Mouse (Mus musculus) adipocyte (in vitro differentiated cells): ENCODE measurements around the gene Ush1g.
A peak's percentile ranks its signal among the peaks of the same experiment; 100 is the strongest.

Source experiments
- DNase-seq: peaks from one replicate; pipeline ENCODE4 v3.0.0-alpha.2; 2016; ENCODE audit warnings: low spot score

Gene Ush1g

GRCm38 (mm10) chr11:115289885-115290284 is 32.0 kb downstream of the Ush1g start:
- no peak for DNase-seq

GRCm38 (mm10) chr11:115288305-115288704 is 33.5 kb downstream of the Ush1g start:
- no peak for DNase-seq

GRCm38 (mm10) chr11:115287386-115287785 is 34.5 kb downstream of the Ush1g start:
- no peak for DNase-seq

- peak; percentile 25 for DNase-seq
These were observed 35.4 kb downstream of the Ush1g start for GRCm38 (mm10) chr11:115286201-115286993.

- no peak for DNase-seq
These were observed 36.6 kb downstream of the Ush1g start for GRCm38 (mm10) chr11:115285282-115285681.

- no peak for DNase-seq
These were observed 37.8 kb downstream of the Ush1g start for GRCm38 (mm10) chr11:115283891-115284620.

- no peak for DNase-seq
These were observed 38.4 kb downstream of the Ush1g start for GRCm38 (mm10) chr11:115283486-115283765.

- no peak for DNase-seq
These were observed 38.9 kb downstream of the Ush1g start for GRCm38 (mm10) chr11:115282723-115283485.

GRCm38 (mm10) chr11:115282295-115282694 is 39.5 kb downstream of the Ush1g start:
- peak; percentile 37 for DNase-seq

- no peak for DNase-seq
These were observed 42.1 kb downstream of the Ush1g start for GRCm38 (mm10) chr11:115279726-115280125.

- no peak for DNase-seq
These were observed 43.7 kb downstream of the Ush1g start for GRCm38 (mm10) chr11:115278176-115278575.

GRCm38 (mm10) chr11:115277604-115277975 is 44.3 kb downstream of the Ush1g start:
- peak; percentile 20 for DNase-seq

GRCm38 (mm10) chr11:115276780-115277603 is 44.8 kb downstream of the Ush1g start, which contains the start of gene Fdxr:
Fdxr (minus strand) TSS chr11:115277050.
- DNase-seq = peak; percentile 100

- no peak for DNase-seq
These were observed 45.9 kb downstream of the Ush1g start for GRCm38 (mm10) chr11:115275954-115276353.

- no peak for DNase-seq
These were observed 46.3 kb downstream of the Ush1g start for GRCm38 (mm10) chr11:115275509-115275908.

- DNase-seq = no peak
These were observed 47.1 kb downstream of the Ush1g start for GRCm38 (mm10) chr11:115274771-115275170.

- no peak for DNase-seq
These were observed 47.7 kb downstream of the Ush1g start for GRCm38 (mm10) chr11:115274178-115274577.

GRCm38 (mm10) chr11:115273735-115274134 is 48.1 kb downstream of the Ush1g start:
- DNase-seq = no peak

- no peak for DNase-seq
These were observed 48.8 kb downstream of the Ush1g start for GRCm38 (mm10) chr11:115272894-115273498.

- no peak for DNase-seq
These were observed 50.4 kb downstream of the Ush1g start for GRCm38 (mm10) chr11:115271481-115271880.

- no peak for DNase-seq
These were observed 50.8 kb downstream of the Ush1g start for GRCm38 (mm10) chr11:115271052-115271451.
